Mouse (Mus musculus) intestine, embryonic 15.5 days (tissue): ENCODE measurements around the gene Ogdh. TPM values are rescaled to one million over a fixed set of nuclear protein-coding genes. Genes with fewer than 3 reads are reported as not detected.
"Not testable (repeated sequence)": the region's sequence is repeated elsewhere in the genome, so short reads cannot be mapped to it uniquely, and the experiment has no call there.

Experiments used
- ATAC-seq: fragments of 200-750 bp; cut with Nextera tagmentation; 2 replicates; pipeline ENCODE4 v1.8.0; 2017; ENCODE audit warnings: moderate TSS enrichment, moderate library complexity
- H3K27ac ChIP-seq: fragments of 300-500 bp; sonication (generic); 2 replicates; pipeline ENCODE4 v1.5.1; 2015; ENCODE audit warnings: mild to moderate bottlenecking, inconsistent platforms
- H3K27me3 ChIP-seq: fragments of 300-500 bp; sonication (generic); replicated peaks from 2 replicates; pipeline ENCODE4 v1.6.1; 2015; ENCODE audit warnings: inconsistent platforms
- H3K36me3 ChIP-seq: fragments of 300-500 bp; sonication (generic); 2 replicates; pipeline ENCODE4 v1.6.1; 2015; ENCODE audit warnings: inconsistent platforms
- H3K4me1 ChIP-seq: fragments of 300-500 bp; sonication (generic); replicated peaks from 2 replicates; pipeline ENCODE4 v1.6.1; 2015; ENCODE audit warnings: inconsistent platforms
- H3K4me2 ChIP-seq: fragments of 300-500 bp; sonication (generic); replicated peaks from 2 replicates; pipeline ENCODE4 v1.6.1; 2015; ENCODE audit warnings: mild to moderate bottlenecking, inconsistent platforms
- H3K4me3 ChIP-seq: fragments of 300-500 bp; sonication (generic); replicated peaks from 2 replicates; pipeline ENCODE4 v1.5.1; 2015; ENCODE audit warnings: inconsistent platforms
- H3K9ac ChIP-seq: fragments of 300-500 bp; sonication (generic); 2 replicates; pipeline ENCODE4 v1.6.1; 2015; ENCODE audit warnings: inconsistent platforms
- H3K9me3 ChIP-seq: fragments of 300-500 bp; sonication (generic); 2 replicates; pipeline ENCODE4 v1.6.1; 2016; ENCODE audit warnings: inconsistent platforms
- WGBS: fragments of 180-500 bp; shearing (Covaris S2); methylation state at CpG from one replicate; pipeline ENCODE4 v1.1.7; 2015; 5-methylcytosine and 5-hydroxymethylcytosine counted together
- polyA plus RNA-seq: library from polyadenylated mRNA; unstranded; fragments of >200 nt; fragmentation: Nextera tagmentation; extraction: Ambion mirVana; gene quantifications from 2 replicates; pipeline ENCODE4 v1.2.1, GENCODE M21; 2015

Ogdh gene
- polyA plus RNA-seq, 1 experiment from 2014 or later, result 134 TPM

GRCm38 (mm10) chr11:6336689-6337088, 45.3 kb downstream of the Ogdh start:
- Histone ChIP-seq H3K36me3 (peaks cover 32% of the 10 kb centered on the region), H3K9ac (no peak overlapping the region), H3K4me2 (no peak overlapping the region), H3K4me1 (no peaks in the 10 kb centered on the region), H3K4me3 (no peak overlapping the region), H3K27me3 (no peaks in the 10 kb centered on the region), H3K9me3 (no peaks in the 10 kb centered on the region), H3K27ac (no peak overlapping the region)
- no peak for ATAC-seq
- 86% methylated on average over 4 of the region's 4 CpGs for WGBS

- H3K4me2 ChIP-seq, result no peak overlapping the region
- no peak overlapping the region for H3K4me3 ChIP-seq
- no peak overlapping the region for H3K9ac ChIP-seq
- no peaks in the 10 kb centered on the region for H3K4me1 ChIP-seq
- 93% methylated on average over 4 of the region's 4 CpGs for WGBS
- no peaks in the 10 kb centered on the region for H3K9me3 ChIP-seq
- H3K27ac ChIP-seq, result no peak overlapping the region
- H3K27me3 ChIP-seq, result no peaks in the 10 kb centered on the region
- peaks cover 66% of the 10 kb centered on the region for H3K36me3 ChIP-seq
- ATAC-seq, result no peak
These were observed 54.5 kb downstream of the Ogdh start for GRCm38 (mm10) chr11:6345956-6346355.

- WGBS, result 82% methylated on average over 7 of the region's 7 CpGs
- no peak overlapping the region for H3K4me3 ChIP-seq
- H3K27ac ChIP-seq, result no peak overlapping the region
- no peaks in the 10 kb centered on the region for H3K27me3 ChIP-seq
- H3K4me2 ChIP-seq, result no peak overlapping the region
- no peak overlapping the region for H3K9ac ChIP-seq
- peaks cover 66% of the 10 kb centered on the region for H3K36me3 ChIP-seq
- H3K9me3 ChIP-seq, result no peaks in the 10 kb centered on the region
- no peak for ATAC-seq
- H3K4me1 ChIP-seq, result no peaks in the 10 kb centered on the region
These were observed 55.5 kb downstream of the Ogdh start for GRCm38 (mm10) chr11:6346966-6347365.

DNA sequence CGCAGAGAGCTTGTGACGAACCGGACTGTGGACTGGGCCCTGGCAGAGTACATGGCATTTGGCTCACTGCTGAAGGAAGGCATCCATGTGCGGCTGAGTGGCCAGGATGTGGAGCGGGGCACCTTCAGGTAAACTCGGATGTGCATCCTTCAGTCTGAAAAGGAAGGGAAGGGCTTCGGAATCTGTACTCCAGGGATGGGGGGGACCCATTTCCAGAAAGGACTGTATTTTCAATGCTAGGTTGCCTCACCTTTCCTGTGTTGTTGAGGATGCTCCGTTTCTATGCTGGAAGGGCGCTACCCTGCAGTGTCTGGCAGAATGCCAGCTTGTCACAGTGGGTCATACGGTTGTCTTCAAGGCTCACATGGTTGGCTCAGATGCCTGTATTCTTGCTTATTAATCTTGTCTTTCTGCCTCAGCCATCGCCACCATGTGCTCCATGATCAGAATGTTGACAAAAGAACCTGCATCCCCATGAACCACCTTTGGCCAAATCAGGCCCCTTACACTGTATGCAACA, 57.3 kb downstream of the Ogdh start:
- WGBS, result 88% methylated on average over 11 of the region's 11 CpGs
- no peak for ATAC-seq
- no peak overlapping the region for H3K9ac ChIP-seq
- H3K4me3 ChIP-seq, result no peak overlapping the region
- no peak overlapping the region for H3K27ac ChIP-seq
- H3K4me2 ChIP-seq, result no peak overlapping the region
- H3K4me1 ChIP-seq, result no peaks in the 10 kb centered on the region
- H3K9me3 ChIP-seq, result no peaks in the 10 kb centered on the region
- H3K27me3 ChIP-seq, result no peaks in the 10 kb centered on the region
- H3K36me3 ChIP-seq, result peaks cover 66% of the 10 kb centered on the region

- no peak overlapping the region for H3K4me2 ChIP-seq
- 94% methylated on average over 5 of the region's 5 CpGs for WGBS
- H3K9me3 ChIP-seq, result no peaks in the 10 kb centered on the region
- no peaks in the 10 kb centered on the region for H3K27me3 ChIP-seq
- H3K36me3 ChIP-seq, result peaks cover 62% of the 10 kb centered on the region
- ATAC-seq, result no peak
- no peaks in the 10 kb centered on the region for H3K4me1 ChIP-seq
- H3K27ac ChIP-seq, result no peak overlapping the region
- H3K4me3 ChIP-seq, result no peak overlapping the region
- no peak overlapping the region for H3K9ac ChIP-seq
These were observed 58.2 kb downstream of the Ogdh start for GRCm38 (mm10) chr11:6349586-6349985.

DNA sequence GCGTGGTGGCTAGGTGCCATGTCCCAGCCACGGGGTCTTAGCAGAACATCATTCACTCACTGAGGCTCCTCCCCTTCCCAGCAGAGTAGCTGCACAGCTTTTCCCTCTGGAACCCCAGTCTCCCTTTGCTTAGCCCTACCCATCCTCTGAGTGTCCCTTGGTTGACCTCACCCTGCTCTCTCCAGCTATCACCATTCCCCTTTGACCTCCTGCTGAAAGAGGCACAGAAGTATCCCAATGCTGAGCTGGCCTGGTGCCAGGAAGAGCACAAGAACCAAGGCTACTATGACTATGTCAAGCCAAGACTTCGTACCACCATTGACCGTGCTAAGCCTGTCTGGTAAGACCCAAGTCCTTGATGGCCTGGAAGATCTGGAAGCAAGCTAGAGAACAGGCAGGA, 63.7 kb downstream of the Ogdh start:
- no peak overlapping the region for H3K4me3 ChIP-seq
- no peak overlapping the region for H3K27ac ChIP-seq
- peaks cover 50% of the 10 kb centered on the region for H3K36me3 ChIP-seq
- no peaks in the 10 kb centered on the region for H3K4me1 ChIP-seq
- WGBS, result 81% methylated on average over 4 of the region's 4 CpGs
- no peak overlapping the region for H3K4me2 ChIP-seq
- H3K27me3 ChIP-seq, result no peaks in the 10 kb centered on the region
- no peak overlapping the region for H3K9ac ChIP-seq
- no peaks in the 10 kb centered on the region for H3K9me3 ChIP-seq
- no peak for ATAC-seq

DNA sequence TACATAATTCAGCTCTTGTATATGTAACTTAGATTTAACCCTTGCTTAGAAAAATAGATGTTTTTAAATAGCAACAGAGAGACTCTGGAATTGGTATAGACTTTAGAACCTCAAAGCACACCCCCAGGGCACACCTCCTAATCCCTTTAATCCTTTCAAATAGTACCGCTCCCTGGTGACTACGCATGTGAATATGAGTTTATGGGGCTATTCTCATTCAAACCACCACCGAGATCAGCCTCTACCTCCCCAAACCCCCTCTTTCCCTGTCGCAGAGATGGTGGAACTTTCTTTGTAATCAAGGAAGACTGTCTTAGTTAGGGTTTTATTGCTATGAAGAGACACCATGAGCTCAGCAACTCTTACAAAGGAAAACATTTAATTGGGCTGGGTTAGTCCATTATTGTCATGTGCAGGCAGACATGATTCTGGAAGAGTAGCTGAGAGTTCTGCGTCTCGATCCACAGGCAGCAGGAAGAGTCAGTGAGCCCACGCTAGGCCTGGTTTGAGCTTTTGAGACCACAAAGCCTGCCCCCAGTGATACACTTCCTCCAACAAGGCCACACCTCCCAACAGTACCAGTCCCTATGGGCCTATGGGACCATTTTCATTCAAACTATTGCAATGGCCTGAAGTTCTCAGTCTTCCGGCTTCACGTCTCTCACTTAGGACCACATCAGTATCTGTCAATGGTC, 73.3 kb downstream of the Ogdh start:
- no peak overlapping the region for H3K9ac ChIP-seq
- no peak overlapping the region for H3K27ac ChIP-seq
- no peak for ATAC-seq
- H3K4me1 ChIP-seq, result 0 out of 2 replicates have a peak, but pooled peaks cover 4% of the 10 kb centered on the region
- no peaks in the 10 kb centered on the region for H3K36me3 ChIP-seq
- 87% methylated on average over 9 of the region's 9 CpGs for WGBS
- H3K27me3 ChIP-seq, result no peaks in the 10 kb centered on the region
- H3K4me2 ChIP-seq, result no peak overlapping the region
- H3K4me3 ChIP-seq, result no peak overlapping the region
- H3K9me3 ChIP-seq, result no peaks in the 10 kb centered on the region

DNA sequence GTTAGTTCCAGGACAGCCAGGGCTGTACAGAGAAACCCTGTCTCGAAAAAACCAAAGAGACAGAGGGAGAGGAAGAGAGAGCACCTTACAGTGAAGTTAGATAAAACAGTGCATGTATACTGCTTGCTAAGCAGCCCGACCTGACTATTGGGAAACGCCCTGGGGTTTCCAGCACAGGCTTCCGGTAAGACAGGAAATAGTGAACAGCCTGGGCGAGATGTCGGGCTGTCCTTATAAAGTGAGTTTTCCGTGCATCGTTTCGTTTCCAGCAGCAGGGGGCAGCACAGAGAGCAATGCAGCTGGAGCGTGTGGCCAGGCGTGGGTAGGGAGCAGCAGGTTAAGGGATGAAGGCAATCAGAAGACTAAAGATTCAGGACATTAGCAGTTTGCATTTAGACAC, 74.5 kb downstream of the Ogdh start:
- Histone ChIP-seq H3K27me3 (no peaks in the 10 kb centered on the region), H3K4me2 (no peak overlapping the region), H3K27ac (no peak overlapping the region), H3K9me3 (no peaks in the 10 kb centered on the region), H3K9ac (no peak overlapping the region), H3K4me1 (0 out of 2 replicates have a peak, but pooled peaks cover 4% of the 10 kb centered on the region), H3K36me3 (no peaks in the 10 kb centered on the region), H3K4me3 (no peak overlapping the region)
- ATAC-seq, result peak; percentile 86
- 18% methylated on average over 11 of the region's 11 CpGs for WGBS

GRCm38 (mm10) chr11:6366434-6366833, 75.0 kb downstream of the Ogdh start:
- 56% methylated on average over 6 of the region's 6 CpGs for WGBS
- peak overlapping the region; percentile 9; the same call in 1 of the 2 replicates for H3K27ac ChIP-seq
- no peak overlapping the region for H3K9ac ChIP-seq
- H3K9me3 ChIP-seq, result no peaks in the 10 kb centered on the region
- no peak overlapping the region for H3K4me2 ChIP-seq
- no peak overlapping the region for H3K4me3 ChIP-seq
- 0 out of 2 replicates have a peak, but pooled peaks cover 4% of the 10 kb centered on the region for H3K4me1 ChIP-seq
- ATAC-seq, result peak; percentile 46; the same call in 1 of the 2 replicates
- no peaks in the 10 kb centered on the region for H3K27me3 ChIP-seq
- no peaks in the 10 kb centered on the region for H3K36me3 ChIP-seq

DNA sequence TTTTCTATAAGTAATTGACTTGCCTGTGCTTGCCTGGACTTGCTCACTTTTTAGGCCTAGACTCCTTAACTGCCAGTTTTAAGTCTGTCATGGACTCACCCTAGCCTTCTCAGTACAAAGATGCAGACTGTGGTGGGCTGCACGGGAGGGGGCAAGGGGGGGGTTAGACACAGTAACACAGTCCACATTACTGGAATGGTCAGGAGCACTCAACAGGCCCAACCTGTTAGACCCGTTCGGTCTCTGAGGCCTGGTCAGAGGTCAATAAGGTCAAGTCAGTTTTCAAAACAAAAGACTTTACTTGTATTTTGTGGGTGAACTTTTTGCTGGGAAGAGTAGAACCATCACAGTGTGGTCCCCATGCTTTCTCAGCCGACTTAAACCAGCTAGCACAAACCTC, 75.7 kb downstream of the Ogdh start:
- Histone ChIP-seq H3K4me1 (0 out of 2 replicates have a peak, but pooled peaks cover 4% of the 10 kb centered on the region), H3K4me2 (no peak overlapping the region), H3K36me3 (no peaks in the 10 kb centered on the region), H3K27ac (no peak overlapping the region), H3K9ac (no peak overlapping the region), H3K9me3 (no peaks in the 10 kb centered on the region), H3K4me3 (no peak overlapping the region), H3K27me3 (no peaks in the 10 kb centered on the region)
- ATAC-seq, result no peak
- WGBS, result 56% methylated on average over 4 of the region's 4 CpGs

- H3K4me1 ChIP-seq, result not testable (repeated sequence)
These were observed 76.6 kb downstream of the Ogdh start for GRCm38 (mm10) chr11:6367986-6368385.

DNA sequence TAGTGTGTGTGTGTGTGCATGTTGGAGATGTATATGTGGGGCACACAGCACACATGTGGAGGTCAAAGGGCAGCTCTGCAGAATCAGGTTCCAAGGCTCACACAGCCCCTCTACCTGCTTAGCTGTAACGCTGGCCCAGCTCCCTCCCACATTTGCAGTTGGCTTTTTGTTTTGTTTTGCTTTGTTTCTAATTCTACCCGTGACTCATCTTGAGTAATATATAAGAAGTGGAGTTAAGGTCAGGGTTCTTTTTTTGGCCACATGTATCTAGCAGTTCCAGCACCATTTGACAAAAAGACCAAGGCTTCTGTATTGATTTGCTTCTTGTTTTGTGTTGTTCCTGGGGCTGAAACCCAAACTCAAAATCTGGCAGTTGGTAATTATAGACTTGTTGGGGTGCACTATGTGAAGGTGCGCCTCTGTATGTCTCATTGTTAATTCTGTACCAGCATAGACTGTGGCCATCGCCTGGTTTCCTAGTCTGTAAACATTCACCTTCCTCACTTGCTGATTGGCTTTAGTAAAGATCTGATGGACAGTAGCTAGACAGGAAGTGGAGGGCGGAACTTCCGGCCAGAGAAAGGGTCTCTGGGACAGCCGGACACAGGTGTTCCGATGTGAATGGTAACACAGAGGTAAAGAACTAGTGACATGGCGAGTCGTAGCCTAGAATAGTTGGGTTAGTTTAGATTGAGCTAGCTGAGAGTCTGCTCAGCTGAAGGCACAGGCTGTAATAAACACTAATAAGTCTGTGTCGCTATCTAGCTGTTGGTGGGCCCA, 80.1 kb downstream of the Ogdh start:
- Histone ChIP-seq H3K27me3 (no peaks in the 10 kb centered on the region), H3K36me3 (no peaks in the 10 kb centered on the region), H3K27ac (no peak overlapping the region), H3K9me3 (no peaks in the 10 kb centered on the region), H3K4me1 (no peaks in the 10 kb centered on the region), H3K4me2 (no peak overlapping the region), H3K9ac (no peak overlapping the region), H3K4me3 (no peak overlapping the region)
- WGBS, result 82% methylated on average over 11 of the region's 11 CpGs
- no peak for ATAC-seq

More at GRCm38 (mm10) chr11:6367986-6368385, 76.6 kb downstream of the Ogdh start:
- not testable (repeated sequence) for H3K9me3 ChIP-seq, ATAC-seq, H3K4me3 ChIP-seq, H3K36me3 ChIP-seq, H3K9ac ChIP-seq, H3K27ac ChIP-seq, H3K4me2 ChIP-seq, H3K27me3 ChIP-seq
- WGBS, result 70% methylated on average over 5 of the region's 5 CpGs
